Mouse (Mus musculus): ENCODE data around the gene Atf3.

DNA sequence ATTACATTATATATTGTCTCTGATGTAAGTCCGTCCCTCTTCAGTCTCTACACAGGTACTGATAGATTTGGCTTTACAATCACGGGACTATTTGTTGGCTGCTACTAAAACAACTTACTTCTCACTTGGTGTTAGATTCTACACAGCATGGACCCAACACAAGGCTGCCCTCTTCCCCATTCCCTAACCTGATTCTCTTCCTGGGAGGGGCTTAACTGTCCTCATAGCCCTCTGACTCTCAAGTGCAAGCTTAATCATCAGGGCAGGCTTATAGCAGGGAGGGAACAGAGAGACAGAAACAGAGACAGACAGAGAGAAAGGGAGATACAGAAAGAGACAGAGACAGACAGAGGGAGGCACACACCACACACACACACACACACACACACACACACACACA is 86.1 kb downstream of the Atf3 start:
- no peak for TF ChIP-seq CTCF (IDR thresholded peaks at IDR 0.05; ENCODE audit: low read depth, low read length)
- TF ChIP-seq POLR2A (IDR thresholded peaks at IDR 0.05; ENCODE audit: extremely low read depth, insufficient read depth, low read length), result no peak
